Mouse (Mus musculus) bone marrow, adult 2 months (tissue): ENCODE results near the gene Ccnf.

Source experiments
- CTCF ChIP-seq: fragments of 200-500 bp; IDR thresholded peaks from 2 replicates; pipeline ENCODE4 v1.5.1; 2011; ENCODE audit warnings: low read length, control low read depth; ENCODE audit not compliant: control insufficient read depth, insufficient read depth
- POLR2A ChIP-seq: fragments of 200-500 bp; IDR thresholded peaks from 2 replicates; pipeline ENCODE4 v1.6.1; 2011; ENCODE audit warnings: low read depth, mild to moderate bottlenecking, control low read depth, low read length, borderline replicate concordance; ENCODE audit not compliant: control insufficient read depth

DNA sequence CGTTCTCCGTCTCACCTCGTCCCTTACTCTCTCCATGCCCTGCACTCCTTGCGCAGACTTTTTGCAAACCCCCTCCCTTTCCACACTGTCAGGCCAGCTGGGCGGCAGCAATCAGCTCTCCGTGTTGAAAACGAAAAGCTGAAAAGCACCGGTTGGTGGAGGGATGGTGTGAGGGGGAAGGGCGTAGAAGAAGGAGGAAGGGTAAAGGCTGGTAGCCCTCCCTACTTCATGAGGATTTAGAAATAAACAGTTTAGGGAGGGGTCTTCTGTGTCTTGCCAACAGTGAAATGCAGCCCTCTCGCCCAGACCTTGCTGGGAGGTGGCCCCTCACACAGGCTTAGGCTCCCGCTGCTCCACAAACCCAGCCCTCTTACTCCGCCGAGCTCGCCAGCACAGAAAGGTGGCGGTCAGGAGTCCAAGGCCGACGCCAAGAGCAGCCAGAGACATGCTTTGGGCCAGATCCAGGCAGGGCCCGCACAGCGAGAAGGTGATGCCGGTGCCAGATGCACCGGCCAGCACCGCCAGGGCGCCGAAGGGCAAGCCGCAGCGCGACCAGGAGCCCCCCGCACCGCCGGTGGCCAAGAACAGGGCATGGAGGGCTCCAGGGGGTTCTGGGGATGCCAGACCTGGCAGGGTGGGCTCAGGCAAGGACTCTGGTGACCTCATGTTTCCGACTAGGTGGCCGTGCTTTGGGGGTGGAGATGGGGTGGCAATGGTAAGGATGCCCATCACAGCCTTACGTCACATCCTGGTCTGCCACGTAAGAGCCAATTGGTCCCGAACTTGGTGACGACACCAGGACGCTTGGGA lies 39.4 kb downstream of the Ccnf start:
- TF ChIP-seq POLR2A, result no peak
- no peak for TF ChIP-seq CTCF
